Comparison of ENCODE assay signal across 19 mouse cellular contexts in genomic region chr2:73291130-73291529, GRCm38 (mm10). TPM values are rescaled to one million over a fixed set of nuclear protein-coding genes. Genes with fewer than 3 reads are reported as not detected.
"Had no signal": no experiment of that assay in that cellular context is flagged by ENCODE, and none has a peak within 500 bp of the region (broad histone marks: within the 10 kb centered on the region; RNA-seq: fewer than 3 reads in every experiment).

No protein-coding gene starts in this region.

- H3K4me3 ChIP-seq: lung, embryonic 15.5 days; megakaryocyte, embryonic 14.5 days; midbrain, embryonic 13.5 days; midbrain, embryonic 15.5 days; neural tube, embryonic 12.5 days had no signal

- H3K27ac ChIP-seq: lung, embryonic 15.5 days; macrophage; midbrain, embryonic 13.5 days; midbrain, embryonic 15.5 days; neural tube, embryonic 12.5 days had no signal

- DNase-seq: liver, postnatal 0 days; lung, adult 2 months; lung, postnatal 14 days; lung, postnatal 36 days; right cerebral cortex, postnatal 25 days; spleen, adult 18-20 months; thymus, adult 18-20 months; thymus, postnatal 14 days; thymus, postnatal 36 days had no signal

- ATAC-seq: liver, postnatal 0 days; lung, postnatal 0 days; midbrain, embryonic 13.5 days; midbrain, embryonic 15.5 days had no signal

RNA-seq across cellular contexts. Expression of gene Sp9, which starts 19.4 kb away (rescaled TPM):
- total RNA-seq: megakaryocyte progenitor cell, adult 5-6 weeks; monocyte, adult 5-6 weeks; neutrophil, adult 5-6 weeks had no signal
